Mouse (Mus musculus) hindbrain, postnatal 0 days (tissue): Measurements from ENCODE around the gene Spats2. TPM values are rescaled to one million over a fixed set of nuclear protein-coding genes. Genes with fewer than 3 reads are reported as not detected.

Experiments
- ATAC-seq: fragments of 200-750 bp; cut with Nextera tagmentation; 2 replicates; pipeline ENCODE4 v1.8.0; 2017; ENCODE audit warnings: mild to moderate bottlenecking, moderate TSS enrichment, moderate library complexity
- DNase-seq: peaks from one replicate; pipeline ENCODE4 v3.0.0-alpha.2; 2015; ENCODE audit warnings: low spot score
- H3K27ac ChIP-seq: fragments of 300-500 bp; sonication (generic); 2 replicates; pipeline ENCODE4 v1.5.1; 2014; ENCODE audit warnings: mild to moderate bottlenecking
- H3K27me3 ChIP-seq: fragments of 300-500 bp; sonication (generic); 2 replicates; pipeline ENCODE4 v1.6.1; 2014; ENCODE audit warnings: low read length, mixed read lengths; ENCODE audit not compliant: insufficient read depth
- H3K36me3 ChIP-seq: fragments of 300-500 bp; sonication (generic); 2 replicates; pipeline ENCODE4 v1.6.1; 2014; ENCODE audit warnings: low read length, mixed read lengths; ENCODE audit not compliant: insufficient read depth
- H3K4me1 ChIP-seq: fragments of 300-500 bp; sonication (generic); 2 replicates; pipeline ENCODE4 v1.6.1; 2014; ENCODE audit warnings: antibody characterized with exemption, low read length, mixed read lengths; ENCODE audit not compliant: insufficient read depth
- H3K4me2 ChIP-seq: fragments of 300-500 bp; sonication (generic); 2 replicates; pipeline ENCODE4 v1.6.1; 2014; ENCODE audit warnings: low read depth, mild to moderate bottlenecking, low read length, moderate library complexity, mixed read lengths
- H3K4me3 ChIP-seq: fragments of 300-500 bp; sonication (generic); 2 replicates; pipeline ENCODE4 v1.5.1; 2014; ENCODE audit warnings: low read length
- H3K9ac ChIP-seq: fragments of 300-500 bp; sonication (generic); replicated peaks from 2 replicates; pipeline ENCODE4 v1.6.1; 2014; ENCODE audit warnings: mild to moderate bottlenecking, low read length, moderate library complexity, mixed read lengths
- H3K9me3 ChIP-seq: fragments of 300-500 bp; sonication (generic); 2 replicates; pipeline ENCODE4 v1.6.1; 2016; ENCODE audit warnings: low read length, mixed read lengths
- CTCF ChIP-seq: IDR thresholded peaks from 2 replicates; pipeline ENCODE4 v1.5.1; 2016; ENCODE audit warnings: antibody characterized with exemption, control low read depth, low read depth
- WGBS: fragments of 180-500 bp; shearing (Covaris S2); extraction: QIAGEN DNeasy Blood & Tissue Kit; methylation state at CpG from one replicate; pipeline ENCODE4 v1.1.7; 2014; 5-methylcytosine and 5-hydroxymethylcytosine counted together
- polyA plus RNA-seq: library from polyadenylated mRNA; unstranded; fragments of >200 nt; fragmentation: Nextera tagmentation; extraction: Ambion mirVana; gene quantifications from 2 replicates; pipeline ENCODE4 v1.2.1, GENCODE M21; 2015
- total RNA-seq: library from RNA; depleted of rRNA; stranded (reverse); fragments of >200 nt; gene quantifications from 2 replicates; pipeline ENCODE4 v1.2.3, GENCODE M21; 2014

Spats2 gene
- total and polyA plus RNA-seq, 2 experiments from 2014 or later = 23.4 to 23.6 TPM

- H3K9ac ChIP-seq = no peak overlapping the region
- H3K4me1 ChIP-seq = no peaks in the 10 kb centered on the region
- no peak overlapping the region for H3K4me3 ChIP-seq
- ATAC-seq (no peak), DNase-seq (no peak)
- no peaks in the 10 kb centered on the region for H3K36me3 ChIP-seq
- no peak overlapping the region for H3K27ac ChIP-seq
- no peak overlapping the region for H3K4me2 ChIP-seq
- no peaks in the 10 kb centered on the region for H3K27me3 ChIP-seq
- TF ChIP-seq CTCF = no peak
- H3K9me3 ChIP-seq = no peaks in the 10 kb centered on the region
- 81% methylated on average over 3 of the region's 3 CpGs for WGBS
These were observed 17.9 kb upstream of the Spats2 start for GRCm38 (mm10) chr15:99107866-99108265.

DNA sequence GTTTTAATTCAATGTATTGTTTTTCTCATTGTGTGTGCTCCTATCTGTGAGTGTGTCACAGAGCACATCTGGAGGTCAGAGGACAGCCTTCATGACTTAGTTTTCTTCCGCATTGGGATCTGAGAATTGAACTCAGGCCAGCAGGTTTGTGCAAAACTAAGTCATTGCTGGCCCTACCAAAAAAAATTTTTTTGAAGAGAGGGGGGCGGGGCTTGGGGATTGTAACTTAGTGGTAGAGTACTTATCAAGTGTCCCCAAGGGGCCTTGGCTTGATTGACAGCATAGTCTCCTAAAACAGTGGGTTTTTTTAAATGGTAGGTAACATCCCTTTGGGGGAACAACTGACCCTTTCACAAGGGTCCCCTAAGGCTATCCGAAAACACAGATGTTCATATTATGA, 14.6 kb upstream of the Spats2 start:
- Histone ChIP-seq H3K27ac (no peak overlapping the region), H3K36me3 (no peaks in the 10 kb centered on the region), H3K27me3 (no peaks in the 10 kb centered on the region), H3K4me1 (no peaks in the 10 kb centered on the region), H3K9me3 (no peaks in the 10 kb centered on the region), H3K4me2 (no peak overlapping the region), H3K4me3 (no peak overlapping the region), H3K9ac (no peak overlapping the region)
- DNase-seq (no peak), ATAC-seq (no peak)
- no peak for TF ChIP-seq CTCF
- WGBS = 92% methylated on average over 3 of the region's 3 CpGs

- WGBS = 75% methylated on average over 4 of the region's 4 CpGs
- Histone ChIP-seq H3K4me3 (no peak overlapping the region), H3K4me2 (no peak overlapping the region), H3K4me1 (no peaks in the 10 kb centered on the region), H3K9ac (no peak overlapping the region), H3K9me3 (no peaks in the 10 kb centered on the region), H3K36me3 (no peaks in the 10 kb centered on the region), H3K27ac (no peak overlapping the region), H3K27me3 (no peaks in the 10 kb centered on the region)
- DNase-seq (no peak), ATAC-seq (no peak)
- TF ChIP-seq CTCF = no peak
These were observed 13.9 kb upstream of the Spats2 start for GRCm38 (mm10) chr15:99111809-99112208.

- ATAC-seq (no peak), DNase-seq (no peak)
- TF ChIP-seq CTCF = no peak
- H3K9me3 ChIP-seq = no peaks in the 10 kb centered on the region
- WGBS = 61% methylated on average over 11 of the region's 11 CpGs
- H3K4me3 ChIP-seq = no peak overlapping the region
- no peak overlapping the region for H3K27ac ChIP-seq
- no peak overlapping the region for H3K9ac ChIP-seq
- H3K27me3 ChIP-seq = no peaks in the 10 kb centered on the region
- H3K4me2 ChIP-seq = no peak overlapping the region
- H3K4me1 ChIP-seq = no peaks in the 10 kb centered on the region
- no peaks in the 10 kb centered on the region for H3K36me3 ChIP-seq
These were observed 12.8 kb upstream of the Spats2 start for GRCm38 (mm10) chr15:99112843-99113395.

DNA sequence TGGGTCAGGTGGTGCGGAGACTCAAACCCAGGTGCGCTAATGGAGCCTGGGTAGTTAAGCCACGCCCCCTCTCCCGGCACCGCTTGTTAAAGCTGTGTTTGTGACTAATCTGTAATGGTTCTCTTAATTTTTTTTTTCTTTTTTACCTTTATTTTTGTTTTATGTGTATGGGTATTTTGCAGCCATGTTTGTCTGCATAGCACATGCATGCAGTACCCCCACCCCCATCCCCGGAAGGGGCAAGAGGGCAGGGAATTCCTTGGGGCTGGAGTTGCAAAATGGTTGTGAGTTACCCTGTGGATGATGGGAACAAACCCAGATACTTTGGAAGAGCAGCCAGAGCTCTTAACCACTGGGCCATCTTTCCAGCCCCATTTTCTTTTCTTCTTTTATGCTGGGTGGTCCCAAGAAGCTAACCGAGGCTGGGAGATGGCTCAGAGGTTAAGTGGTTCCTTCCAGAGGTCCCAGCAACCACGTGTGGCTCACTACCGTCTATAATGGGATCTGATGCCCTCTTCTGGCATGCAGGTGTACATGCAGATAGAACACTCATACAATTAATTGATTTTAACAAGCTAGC, 12.2 kb upstream of the Spats2 start:
- 5% methylated on average over 9 of the region's 9 CpGs for WGBS
- no peaks in the 10 kb centered on the region for H3K27me3 ChIP-seq
- no peak overlapping the region for H3K9ac ChIP-seq
- no peaks in the 10 kb centered on the region for H3K4me1 ChIP-seq
- H3K9me3 ChIP-seq = no peaks in the 10 kb centered on the region
- ATAC-seq = no peak
- no peaks in the 10 kb centered on the region for H3K36me3 ChIP-seq
- peak; percentile 56 for TF ChIP-seq CTCF
- H3K4me2 ChIP-seq = no peak overlapping the region
- no peak overlapping the region for H3K27ac ChIP-seq
- DNase-seq = peak; percentile 23
- no peak overlapping the region for H3K4me3 ChIP-seq

- ATAC-seq = no peak
These were observed 11.2 kb upstream of the Spats2 start for GRCm38 (mm10) chr15:99114312-99115064.

DNA sequence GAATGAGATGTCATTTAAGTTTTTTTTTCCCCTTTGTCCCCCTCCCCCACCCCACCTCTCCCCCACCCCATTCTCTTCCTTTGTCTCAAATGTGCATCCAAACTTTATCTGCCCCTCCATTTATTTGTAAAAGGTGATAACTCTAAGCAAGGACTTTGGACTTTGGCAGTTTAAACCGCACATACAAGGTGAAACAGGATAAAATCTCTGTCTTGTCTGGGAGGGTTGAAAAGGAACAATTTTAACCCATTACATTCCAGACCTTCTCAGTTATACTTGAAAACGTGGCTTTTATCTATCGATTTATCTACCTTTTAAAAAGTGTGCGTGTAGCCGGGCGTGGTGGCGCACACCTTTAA, 10.7 kb upstream of the Spats2 start:
- Histone ChIP-seq H3K9ac (no peak overlapping the region), H3K4me1 (no peaks in the 10 kb centered on the region), H3K36me3 (no peaks in the 10 kb centered on the region), H3K27me3 (no peaks in the 10 kb centered on the region), H3K27ac (no peak overlapping the region), H3K4me2 (no peak overlapping the region), H3K9me3 (no peaks in the 10 kb centered on the region), H3K4me3 (no peak overlapping the region)
- ATAC-seq (no peak), DNase-seq (no peak)
- 88% methylated on average over 7 of the region's 7 CpGs for WGBS
- no peak for TF ChIP-seq CTCF

More at GRCm38 (mm10) chr15:99114312-99115064, 11.2 kb upstream of the Spats2 start:
- H3K4me1 ChIP-seq = no peaks in the 10 kb centered on the region
- no peak overlapping the region for H3K27ac ChIP-seq
- H3K4me3 ChIP-seq = no peak overlapping the region
- DNase-seq = no peak
- no peaks in the 10 kb centered on the region for H3K9me3 ChIP-seq
- no peak overlapping the region for H3K9ac ChIP-seq
- H3K4me2 ChIP-seq = no peak overlapping the region
- no peaks in the 10 kb centered on the region for H3K27me3 ChIP-seq
- no peaks in the 10 kb centered on the region for H3K36me3 ChIP-seq
- TF ChIP-seq CTCF = no peak
- WGBS = 45% methylated on average over 14 of the region's 14 CpGs
